ENCODE assay signal across 19 mouse cellular contexts in the genomic region with DNA sequence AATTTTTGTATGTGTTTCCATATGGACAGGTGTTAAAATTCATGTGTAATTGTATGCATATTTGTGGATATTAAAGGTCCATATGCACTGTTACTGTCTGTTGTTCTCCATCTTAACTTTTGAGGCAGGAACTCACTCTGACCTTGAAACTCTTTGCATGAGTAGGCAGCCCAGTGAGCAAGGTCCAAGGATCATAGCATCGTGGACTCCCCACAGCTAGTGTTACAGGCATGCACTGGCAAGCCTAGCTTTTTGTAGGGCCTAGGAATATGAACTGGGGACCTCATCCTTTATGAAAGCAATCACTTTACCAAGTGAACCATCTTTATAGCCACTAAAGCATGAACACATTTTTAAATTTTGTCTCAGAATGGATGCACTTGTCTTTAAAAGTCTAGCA.
"Had no signal": no experiment of that assay in that cellular context is flagged by ENCODE, and none has a peak within 500 bp of the region (broad histone marks: within the 10 kb centered on the region; RNA-seq: fewer than 3 reads in every experiment).

No protein-coding gene starts in this region.

- H3K27me3 ChIP-seq: midbrain, embryonic 12.5 days; neural tube, embryonic 13.5 days; neural tube, embryonic 15.5 days had no signal

- H3K9ac ChIP-seq: lung, embryonic 14.5 days; midbrain, embryonic 12.5 days; neural tube, embryonic 13.5 days; neural tube, embryonic 15.5 days had no signal

- ATAC-seq: midbrain, embryonic 16.5 days had no signal

- H3K4me2 ChIP-seq: lung, embryonic 14.5 days; midbrain, embryonic 12.5 days; neural tube, embryonic 13.5 days; neural tube, embryonic 15.5 days had no signal

- H3K27ac ChIP-seq: midbrain, embryonic 10.5 days; midbrain, embryonic 12.5 days; neural tube, embryonic 13.5 days; neural tube, embryonic 15.5 days had no signal

- H3K36me3 ChIP-seq: midbrain, embryonic 10.5 days; midbrain, embryonic 12.5 days; neural tube, embryonic 13.5 days; neural tube, embryonic 15.5 days had no signal

- DNase-seq: lung, adult 18-20 months; lung, embryonic 14.5 days; lung, postnatal 10 days; lung, postnatal 4 days; midbrain, embryonic 14.5 days; retina, postnatal 1 day; right cerebral cortex, adult 18-20 months; right cerebral cortex, postnatal 25 days; right cerebral cortex, postnatal 4 days; spleen, adult 18-20 months; thymus, adult 18-20 months; thymus, postnatal 14 days; thymus, postnatal 36 days had no signal

- H3K4me1 ChIP-seq: midbrain, embryonic 10.5 days; midbrain, embryonic 12.5 days; neural tube, embryonic 13.5 days; neural tube, embryonic 15.5 days had no signal

- H3K4me3 ChIP-seq: midbrain, embryonic 10.5 days; midbrain, embryonic 12.5 days; myocyte; neural tube, embryonic 13.5 days; neural tube, embryonic 15.5 days had no signal

- H3K9me3 ChIP-seq: midbrain, embryonic 10.5 days; midbrain, embryonic 12.5 days; neural tube, embryonic 13.5 days; neural tube, embryonic 15.5 days had no signal
